25 mouse cellular contexts compared by ENCODE assay signal in genomic region chr3:94629876-94630275, GRCm38 (mm10). TPM values are rescaled to one million over a fixed set of nuclear protein-coding genes. Genes with fewer than 3 reads are reported as not detected.
"Had no signal": no experiment of that assay in that cellular context is flagged by ENCODE, and none has a peak within 500 bp of the region (broad histone marks: within the 10 kb centered on the region; RNA-seq: fewer than 3 reads in every experiment).

No protein-coding gene starts in this region.

- H3K4me3 ChIP-seq: lung, embryonic 15.5 days; megakaryocyte, embryonic 14.5 days; midbrain, embryonic 13.5 days; midbrain, embryonic 15.5 days; neural tube, embryonic 12.5 days; stomach, embryonic 15.5 days had no signal

- H3K27ac ChIP-seq: lung, embryonic 15.5 days; macrophage; midbrain, embryonic 13.5 days; midbrain, embryonic 15.5 days; neural tube, embryonic 12.5 days; stomach, embryonic 15.5 days; stomach, postnatal 0 days had no signal

- H3K27me3 ChIP-seq: lung, embryonic 15.5 days; megakaryocyte, embryonic 14.5 days; midbrain, embryonic 13.5 days; midbrain, embryonic 15.5 days; neural tube, embryonic 12.5 days; stomach, embryonic 15.5 days had no signal

- H3K4me1 ChIP-seq: lung, embryonic 15.5 days; megakaryocyte, embryonic 14.5 days; midbrain, embryonic 13.5 days; midbrain, embryonic 15.5 days; neural tube, embryonic 12.5 days; stomach, embryonic 15.5 days had no signal

- ATAC-seq: lung, postnatal 0 days; midbrain, embryonic 13.5 days; midbrain, embryonic 15.5 days had no signal

- H3K9ac ChIP-seq: lung, embryonic 15.5 days; midbrain, embryonic 13.5 days; midbrain, embryonic 15.5 days; neural tube, embryonic 12.5 days; stomach, embryonic 15.5 days had no signal

- H3K9me3 ChIP-seq: lung, embryonic 15.5 days; megakaryocyte, embryonic 14.5 days; midbrain, embryonic 13.5 days; midbrain, embryonic 15.5 days; neural tube, embryonic 12.5 days; stomach, embryonic 15.5 days had no signal

- DNase-seq: lung, adult 2 months; lung, postnatal 14 days; lung, postnatal 36 days; right cerebral cortex, postnatal 14 days; thymus, adult 2 months; thymus, postnatal 25 days; thymus, postnatal 4 days had no signal

- H3K4me2 ChIP-seq: lung, embryonic 15.5 days; midbrain, embryonic 11.5 days; midbrain, embryonic 13.5 days; midbrain, embryonic 15.5 days; neural tube, embryonic 12.5 days; stomach, embryonic 15.5 days had no signal

- H3K36me3 ChIP-seq: lung, embryonic 15.5 days; midbrain, embryonic 13.5 days; midbrain, embryonic 15.5 days; neural tube, embryonic 12.5 days; stomach, embryonic 15.5 days had no signal

RNA-seq across cellular contexts. Expression of gene Gm10972, which starts 13.0 kb away (rescaled TPM):
- total RNA-seq: megakaryocyte progenitor cell, adult 5-6 weeks; midbrain, postnatal 0 days; monocyte, adult 5-6 weeks; neutrophil, adult 5-6 weeks had no signal
- polyA plus RNA-seq: lung, adult 2 months; lung, embryonic 15.5 days; lung, postnatal 0 days; macrophage; midbrain, embryonic 11.5 days; midbrain, embryonic 13.5 days; midbrain, embryonic 15.5 days; midbrain, postnatal 0 days; neural tube, embryonic 12.5 days; neural tube, embryonic 14.5 days; spleen, adult 2 months; stomach, embryonic 15.5 days; stomach, postnatal 0 days; testis, adult 2 months; thymus, adult 2 months; urinary bladder, adult 2 months had no signal
